Mouse (Mus musculus) spleen, adult 18-20 months (tissue): ENCODE results near the gene Calm1.
"Not testable (repeated sequence)": the region's sequence is repeated elsewhere in the genome, so short reads cannot be mapped to it uniquely, and the experiment has no call there.

Source experiments
- DNase-seq, 2 experiments: peaks; one replicate each; pipeline ENCODE4 v3.0.0; 2022; ENCODE audit warnings: mixed read lengths in 2 of 2

The Calm1 gene

GRCm38 (mm10) chr12:100196786-100197185 lies 2.4 kb upstream of the Calm1 start:
- DNase-seq, result no peak

- peak; percentile 72 to 75 for DNase-seq
Measured at GRCm38 (mm10) chr12:100199891-100200644, 833 bp downstream of the Calm1 start.

- no peak for DNase-seq
Measured at GRCm38 (mm10) chr12:100200645-100201362, 1.6 kb downstream of the Calm1 start.

- DNase-seq, result no peak
Measured at GRCm38 (mm10) chr12:100201363-100201711, 2.1 kb downstream of the Calm1 start.

GRCm38 (mm10) chr12:100201838-100202237 lies 2.6 kb downstream of the Calm1 start:
- DNase-seq, result peak; percentile 80 to 85

GRCm38 (mm10) chr12:100203759-100204158 lies 4.5 kb downstream of the Calm1 start:
- DNase-seq, result no peak

- DNase-seq, result no peak
Measured at GRCm38 (mm10) chr12:100205156-100205555, 5.9 kb downstream of the Calm1 start.

- DNase-seq, result no peak
Measured at GRCm38 (mm10) chr12:100206521-100206920, 7.3 kb downstream of the Calm1 start.

GRCm38 (mm10) chr12:100206926-100207325 lies 7.7 kb downstream of the Calm1 start:
- DNase-seq, result no peak

GRCm38 (mm10) chr12:100209701-100210478 lies 10.7 kb downstream of the Calm1 start:
- DNase-seq, result no peak

GRCm38 (mm10) chr12:100210973-100211372 lies 11.7 kb downstream of the Calm1 start:
- DNase-seq, result no peak

- no peak for DNase-seq
Measured at GRCm38 (mm10) chr12:100211453-100212185, 12.4 kb downstream of the Calm1 start.

- DNase-seq, result no peak
Measured at GRCm38 (mm10) chr12:100212397-100212796, 13.2 kb downstream of the Calm1 start.

GRCm38 (mm10) chr12:100213162-100213561 lies 13.9 kb downstream of the Calm1 start:
- DNase-seq, result no peak

GRCm38 (mm10) chr12:100214156-100214555 lies 14.9 kb downstream of the Calm1 start:
- DNase-seq, result no peak

- DNase-seq, result no peak
Measured at GRCm38 (mm10) chr12:100214738-100215137, 15.5 kb downstream of the Calm1 start.

- DNase-seq, result not testable (repeated sequence)
Measured at GRCm38 (mm10) chr12:100217087-100217486, 17.9 kb downstream of the Calm1 start.

- no peak for DNase-seq
Measured at GRCm38 (mm10) chr12:100220012-100220411, 20.8 kb downstream of the Calm1 start.

GRCm38 (mm10) chr12:100221608-100222321 lies 22.5 kb downstream of the Calm1 start:
- DNase-seq, result no peak

- no peak for DNase-seq
Measured at GRCm38 (mm10) chr12:100222322-100222993, 23.2 kb downstream of the Calm1 start.

GRCm38 (mm10) chr12:100223531-100223930 lies 24.3 kb downstream of the Calm1 start:
- no peak for DNase-seq
